Mouse (Mus musculus): ENCODE measurements at regions not wholly inside any gene's neighbourhood (a gene's known extent, or its start where the extent isn't known, plus 50 kb on each side); places are given as distances from the start of the nearest gene placed in this dataset.

- TF ChIP-seq EP300 (IDR thresholded peaks at IDR 0.05; ENCODE audit: insufficient read depth, low read depth, low read length): no peak
- TF ChIP-seq CTCF (IDR thresholded peaks at IDR 0.05): no peak
- no peak for TF ChIP-seq POLR2A (IDR thresholded peaks at IDR 0.05; ENCODE audit: insufficient read depth, low read depth, low read length)
Measured at GRCm38 (mm10) chr16:30897371-30897770, 183.9 kb downstream of the Xxylt1 start.
